Mouse (Mus musculus) heart, postnatal 0 days (tissue): ENCODE results near the gene Shroom3.

Experiments used
- CTCF ChIP-seq: IDR thresholded peaks from 2 replicates; pipeline ENCODE4 v1.5.1; 2016; ENCODE audit warnings: antibody characterized with exemption, control low read depth, low read depth
- EP300 ChIP-seq: IDR thresholded peaks from 2 replicates; pipeline ENCODE4 v1.6.1; 2016; ENCODE audit warnings: antibody characterized with exemption, low read depth

DNA sequence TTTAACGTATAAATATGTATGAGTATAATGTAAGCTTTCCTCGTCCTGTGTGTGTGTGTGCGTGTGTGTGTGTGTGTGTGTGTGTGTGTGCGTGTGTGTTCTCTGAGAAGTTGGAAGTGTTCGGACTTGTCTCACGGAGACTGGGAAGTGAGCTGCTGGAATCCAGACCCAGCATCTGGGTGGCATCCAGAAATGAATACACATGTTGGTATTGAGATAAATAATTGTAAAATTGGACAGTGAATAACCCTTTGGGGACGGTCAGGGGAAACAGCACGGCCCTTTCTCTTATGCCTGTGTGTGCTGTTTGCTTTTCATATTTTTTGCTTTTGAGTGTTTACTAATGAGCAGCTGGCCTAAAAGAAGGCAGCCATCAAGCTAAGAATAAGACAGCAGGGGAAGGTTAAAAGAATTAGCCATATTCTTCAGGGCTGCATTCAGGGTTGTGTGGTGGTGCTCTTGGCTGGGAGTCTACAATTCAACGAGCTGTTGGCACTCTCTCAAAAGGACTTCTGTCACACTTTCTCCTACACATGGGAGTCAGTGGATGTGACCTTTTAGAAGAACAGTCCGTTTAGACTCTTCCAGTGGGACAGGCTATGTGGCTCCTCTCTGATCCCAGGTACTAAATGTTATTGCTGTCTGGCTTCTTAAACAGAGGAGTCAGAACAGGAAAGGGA is 11.2 kb downstream of the Shroom3 start:
- no peak for TF ChIP-seq CTCF
- TF ChIP-seq EP300, result no peak
